Comparison of ENCODE assay signal across 9 mouse cellular contexts in the genomic region with DNA sequence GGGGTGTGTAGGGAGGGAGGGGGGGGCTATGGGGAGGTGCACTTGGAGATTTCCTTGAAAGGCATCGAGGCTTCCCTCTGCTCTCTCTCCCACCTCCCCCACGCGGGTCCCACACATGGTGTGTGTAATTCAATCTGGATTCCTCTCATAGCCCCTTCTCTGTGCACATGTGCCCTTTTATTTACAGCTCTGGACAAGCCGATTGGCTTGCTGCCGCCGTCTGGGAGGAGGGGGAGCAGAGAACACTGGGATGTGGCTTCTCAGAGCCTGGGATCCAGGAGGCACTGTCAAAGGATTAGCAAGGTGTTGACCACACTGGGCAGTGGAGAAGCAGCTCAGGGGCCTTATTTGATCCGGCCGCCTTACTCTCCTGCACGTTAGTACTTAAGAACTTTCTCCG. TPM values are rescaled to one million over a fixed set of nuclear protein-coding genes. Genes with fewer than 3 reads are reported as not detected.
DNase-seq lines count a peak whose midpoint lies in the region; ATAC-seq and TF ChIP-seq lines count a peak whose summit lies in the region.
"Had no signal": no experiment of that assay in that cellular context is flagged by ENCODE, and none has a peak within 500 bp of the region (broad histone marks: within the 10 kb centered on the region; RNA-seq: fewer than 3 reads in every experiment).

No protein-coding gene starts in this region.

- no peak for DNase-seq in layer of hippocampus, adult 2 months (ENCODE audit: low spot score in 2 of 2)
- no peak for DNase-seq in layer of hippocampus, postnatal 25 days (ENCODE audit: extremely low spot score in 1 of 2, low spot score in 1 of 2)
- peak; percentile 61 for DNase-seq in mesoderm, embryonic 11.5 days (ENCODE audit: low read depth, low spot score)
- DNase-seq: cerebellum, postnatal 14 days had no signal

- H3K4me3 ChIP-seq in forebrain, embryonic 13.5 days, result no peak overlapping the region
- H3K4me3 ChIP-seq in forebrain, embryonic 15.5 days, result no peak overlapping the region
- no peak overlapping the region for H3K4me3 ChIP-seq in layer of hippocampus, adult 2 months
- H3K4me3 ChIP-seq in embryonic fibroblast, embryonic 13.5 days (ENCODE audit: insufficient read depth, low read length), result no peak overlapping the region
- no peak overlapping the region for H3K4me3 ChIP-seq in hindbrain, embryonic 13.5 days

- 18% methylated on average over 10 of the region's 10 CpGs for WGBS in forebrain, embryonic 13.5 days
- WGBS in forebrain, embryonic 15.5 days, result 17% methylated on average over 10 of the region's 10 CpGs
- WGBS in hindbrain, embryonic 13.5 days, result 41% methylated on average over 10 of the region's 10 CpGs

- TF ChIP-seq CTCF in layer of hippocampus, adult 2 months (conservative IDR thresholded peaks at IDR 0.05), result no peak
- TF ChIP-seq CTCF in embryonic fibroblast, embryonic 13.5 days (IDR thresholded peaks at IDR 0.05; ENCODE audit: borderline replicate concordance, insufficient read depth, low read length), result no peak

- no peaks in the 10 kb centered on the region for H3K27me3 ChIP-seq in forebrain, embryonic 13.5 days
- no peaks in the 10 kb centered on the region for H3K27me3 ChIP-seq in forebrain, embryonic 15.5 days
- no peaks in the 10 kb centered on the region for H3K27me3 ChIP-seq in hindbrain, embryonic 13.5 days

- ATAC-seq in forebrain, embryonic 13.5 days, result peak; percentile 39; the same call in 1 of the 2 replicates
- no peak for ATAC-seq in forebrain, embryonic 15.5 days (replicated peaks)
- no peak for ATAC-seq in frontal cortex, adult (ENCODE audit: low TSS enrichment)
- ATAC-seq in hindbrain, embryonic 13.5 days (ENCODE audit: low FRiP score), result no peak

- TF ChIP-seq POLR2A in embryonic fibroblast, embryonic 13.5 days (IDR thresholded peaks at IDR 0.05; ENCODE audit: low read depth, low read length), result no peak

- H3K9ac ChIP-seq in forebrain, embryonic 13.5 days, result no peak overlapping the region
- no peak overlapping the region for H3K9ac ChIP-seq in forebrain, embryonic 15.5 days (replicated peaks)
- H3K9ac ChIP-seq in hindbrain, embryonic 13.5 days, result no peak overlapping the region

- H3K4me2 ChIP-seq in forebrain, embryonic 13.5 days, result no peak overlapping the region
- H3K4me2 ChIP-seq in forebrain, embryonic 15.5 days (replicated peaks), result no peak overlapping the region
- no peak overlapping the region for H3K4me2 ChIP-seq in hindbrain, embryonic 13.5 days

- no peak overlapping the region for H3K27ac ChIP-seq in forebrain, embryonic 13.5 days
- H3K27ac ChIP-seq in forebrain, embryonic 15.5 days (replicated peaks), result no peak overlapping the region
- peak overlapping the region; percentile 20; the same call in 1 of the 2 replicates for H3K27ac ChIP-seq in layer of hippocampus, adult 2 months
- H3K27ac ChIP-seq in embryonic fibroblast, embryonic 13.5 days (ENCODE audit: insufficient read depth, low read length), result 0 out of 2 replicates have a peak overlapping the region, but pooled peaks have one; percentile 9
- no peak overlapping the region for H3K27ac ChIP-seq in hindbrain, embryonic 13.5 days

- H3K4me1 ChIP-seq in forebrain, embryonic 13.5 days, result peaks cover 24% of the 10 kb centered on the region
- peaks cover 31% of the 10 kb centered on the region for H3K4me1 ChIP-seq in forebrain, embryonic 15.5 days
- peaks cover 20% of the 10 kb centered on the region for H3K4me1 ChIP-seq in embryonic fibroblast, embryonic 13.5 days (ENCODE audit: control insufficient read depth, insufficient read depth, low read length)
- H3K4me1 ChIP-seq in hindbrain, embryonic 13.5 days (replicated peaks), result peaks cover 45% of the 10 kb centered on the region

- H3K36me3 ChIP-seq in forebrain, embryonic 13.5 days (ENCODE audit: poor library complexity, severe bottlenecking), result no peaks in the 10 kb centered on the region
- no peaks in the 10 kb centered on the region for H3K36me3 ChIP-seq in forebrain, embryonic 15.5 days
- H3K36me3 ChIP-seq in hindbrain, embryonic 13.5 days, result no peaks in the 10 kb centered on the region

- H3K9me3 ChIP-seq in forebrain, embryonic 13.5 days (replicated peaks), result no peaks in the 10 kb centered on the region
- H3K9me3 ChIP-seq in forebrain, embryonic 15.5 days, result no peaks in the 10 kb centered on the region
- no peaks in the 10 kb centered on the region for H3K9me3 ChIP-seq in hindbrain, embryonic 13.5 days

RNA-seq across cellular contexts. Expression of a gene that starts 19.2 kb away (rescaled TPM):
- 38.9 and 42.5 TPM in 2 replicates for polyA plus RNA-seq in forebrain, embryonic 13.5 days (2015; fragmentation: Nextera tagmentation; extraction: Ambion mirVana)
- 59.8 and 64.3 TPM in 2 replicates for polyA plus RNA-seq in forebrain, embryonic 15.5 days (2015; fragmentation: Nextera tagmentation; extraction: Ambion mirVana)
- total RNA-seq in layer of hippocampus, adult 2 months (2021), result 100 to 1,000 TPM; 117 to 120 TPM
- total RNA-seq in layer of hippocampus, postnatal 25 days (2021), result 100 to 1,000 TPM; 122 to 123 TPM
- 44.7 and 80.5 TPM in 2 replicates for polyA plus RNA-seq in embryonic fibroblast, embryonic 13.5 days (2011; ENCODE audit: insufficient read length, low read depth, missing spikeins)
- polyA plus RNA-seq in hindbrain, embryonic 13.5 days (2015; fragmentation: Nextera tagmentation; extraction: Ambion mirVana), result 70.8 and 75.4 TPM in 2 replicates

RNA-seq across cellular contexts. Expression of a gene that starts 28.0 kb away (rescaled TPM):
- 0.31 and 0.42 TPM in 2 replicates for polyA plus RNA-seq in forebrain, embryonic 13.5 days (2015; fragmentation: Nextera tagmentation; extraction: Ambion mirVana)
- 0.65 and 0.70 TPM in 2 replicates for polyA plus RNA-seq in forebrain, embryonic 15.5 days (2015; fragmentation: Nextera tagmentation; extraction: Ambion mirVana)
- total RNA-seq in layer of hippocampus, adult 2 months (2021), result 1 to 10 TPM in 1 of 2 experiments, under 1 TPM in 1; 0.98 to 1.9 TPM
- total RNA-seq in layer of hippocampus, postnatal 25 days (2021), result 1 to 10 TPM in 1 of 2 experiments, under 1 TPM in 1; 0.59 to 3.1 TPM
- not detected in 2 replicates for polyA plus RNA-seq in embryonic fibroblast, embryonic 13.5 days (2011; ENCODE audit: insufficient read length, low read depth, missing spikeins)
- polyA plus RNA-seq in hindbrain, embryonic 13.5 days (2015; fragmentation: Nextera tagmentation; extraction: Ambion mirVana), result 0.71 and 1.4 TPM in 2 replicates

RNA-seq across cellular contexts. Expression of a gene that starts 40.8 kb away (rescaled TPM):
- polyA plus RNA-seq in forebrain, embryonic 13.5 days (2015; fragmentation: Nextera tagmentation; extraction: Ambion mirVana), result 6.0 and 6.3 TPM in 2 replicates
- 10.7 and 12.5 TPM in 2 replicates for polyA plus RNA-seq in forebrain, embryonic 15.5 days (2015; fragmentation: Nextera tagmentation; extraction: Ambion mirVana)
- 10 to 100 TPM; 79.9 to 86.0 TPM for total RNA-seq in layer of hippocampus, adult 2 months (2021)
- 10 to 100 TPM; 74.1 to 77.6 TPM for total RNA-seq in layer of hippocampus, postnatal 25 days (2021)
- polyA plus RNA-seq in embryonic fibroblast, embryonic 13.5 days (2011; ENCODE audit: insufficient read length, low read depth, missing spikeins), result 28.6 and 33.4 TPM in 2 replicates
- 8.7 and 9.7 TPM in 2 replicates for polyA plus RNA-seq in hindbrain, embryonic 13.5 days (2015; fragmentation: Nextera tagmentation; extraction: Ambion mirVana)

RNA-seq across cellular contexts. Expression of a gene that starts 53.5 kb away (rescaled TPM):
- polyA plus RNA-seq in forebrain, embryonic 13.5 days (2015; fragmentation: Nextera tagmentation; extraction: Ambion mirVana), result 3.9 and 4.0 TPM in 2 replicates
- 4.3 TPM in 2 replicates for polyA plus RNA-seq in forebrain, embryonic 15.5 days (2015; fragmentation: Nextera tagmentation; extraction: Ambion mirVana)
- total RNA-seq in layer of hippocampus, adult 2 months (2021), result not detected
- under 1 TPM in 1 of 2 experiments, not detected in 1; 0.22 TPM for total RNA-seq in layer of hippocampus, postnatal 25 days (2021)
- polyA plus RNA-seq in embryonic fibroblast, embryonic 13.5 days (2011; ENCODE audit: insufficient read length, low read depth, missing spikeins), result 3.8 TPM in 1 of 2 replicates, not detected in the other
- 3.5 and 4.7 TPM in 2 replicates for polyA plus RNA-seq in hindbrain, embryonic 13.5 days (2015; fragmentation: Nextera tagmentation; extraction: Ambion mirVana)

Comparison
In these comparisons a context has a peak if more than half of its experiments do, and no peak if none do; other contexts are left out.
1. H3K27ac ChIP-seq: peak in layer of hippocampus, adult 2 months (single experiment) and embryonic fibroblast, embryonic 13.5 days (single experiment); none in forebrain, embryonic 13.5 days (single experiment), forebrain, embryonic 15.5 days (single experiment) and hindbrain, embryonic 13.5 days (single experiment).